8 mouse cellular contexts compared by ENCODE assay signal in the genomic region with DNA sequence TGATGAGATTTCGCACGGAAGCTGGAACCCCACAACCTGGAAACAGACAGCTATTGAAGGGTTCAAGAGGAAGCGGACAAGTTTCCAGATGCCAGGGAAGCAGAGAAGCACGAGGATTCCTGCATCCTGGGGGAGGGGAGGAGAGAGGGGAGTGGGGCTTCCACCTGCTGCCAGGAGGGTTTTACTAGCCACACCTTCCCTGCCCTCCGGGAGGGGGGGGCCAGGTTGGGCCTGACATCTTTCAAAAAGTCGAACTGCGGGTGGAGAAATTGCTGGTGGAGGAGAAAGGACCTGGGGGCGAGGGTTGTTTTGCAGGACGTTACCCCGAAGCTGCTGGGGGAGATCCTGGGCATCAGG. TPM values are rescaled to one million over a fixed set of nuclear protein-coding genes. Genes with fewer than 3 reads are reported as not detected.
DNase-seq lines count a peak whose midpoint lies in the region; ATAC-seq lines count a peak whose summit lies in the region.

No protein-coding gene starts in this region.

- H3K27ac ChIP-seq in heart, embryonic 14.5 days (replicated peaks in 1 of 2; ENCODE audit: control insufficient read depth in 1 of 2, insufficient read depth in 1 of 2, low read depth in 2 of 2, low read length in 2 of 2) = 0 out of 4 replicates have a peak overlapping the region, but pooled peaks of 1 of the 2 experiments have one; percentile 2
- H3K27ac ChIP-seq in embryonic facial prominence, embryonic 11.5 days (replicated peaks; ENCODE audit: low read depth, low read length) = no peak overlapping the region
- H3K27ac ChIP-seq in intestine, embryonic 16.5 days (ENCODE audit: low read length) = peak overlapping the region; percentile 72
- H3K27ac ChIP-seq in neural tube, embryonic 14.5 days (ENCODE audit: low read depth, low read length) = no peak overlapping the region

- peak overlapping the region; percentile 86 for H3K9ac ChIP-seq in heart, embryonic 14.5 days (ENCODE audit: low read length)
- peak overlapping the region; percentile 82 for H3K9ac ChIP-seq in embryonic facial prominence, embryonic 11.5 days (replicated peaks; ENCODE audit: low read length)
- peak overlapping the region; percentile 91 for H3K9ac ChIP-seq in intestine, embryonic 16.5 days (ENCODE audit: low read depth, low read length)
- H3K9ac ChIP-seq in neural tube, embryonic 14.5 days (replicated peaks; ENCODE audit: low read depth, low read length) = peak overlapping the region; percentile 77

- peak overlapping the region; percentile 98 for H3K4me2 ChIP-seq in heart, embryonic 14.5 days (ENCODE audit: low read length)
- peak overlapping the region; percentile 66 for H3K4me2 ChIP-seq in embryonic facial prominence, embryonic 11.5 days (ENCODE audit: low read depth, low read length)
- H3K4me2 ChIP-seq in intestine, embryonic 16.5 days (ENCODE audit: low read depth, low read length) = peak overlapping the region; percentile 93
- H3K4me2 ChIP-seq in neural tube, embryonic 14.5 days (ENCODE audit: low read depth, low read length) = peak overlapping the region; percentile 82

- intact Hi-C loops in heart, postnatal 25 days (cut with DNase I) = no loop called here

- DNase-seq in heart, postnatal 25 days (ENCODE audit: low spot score) = no peak
- DNase-seq in ES-CJ7 (ENCODE audit: low read depth, low spot score) = peak; percentile 43
- peak; percentile 11 for DNase-seq in embryonic facial prominence, embryonic 11.5 days (ENCODE audit: low spot score)
- no peak for DNase-seq in urinary bladder, postnatal 4 days (ENCODE audit: low spot score in 2 of 2)
- DNase-seq in thymus, postnatal 0 days (ENCODE audit: low spot score) = no peak

- WGBS in heart, embryonic 14.5 days = 7% methylated on average over 10 of the region's 10 CpGs
- WGBS in embryonic facial prominence, embryonic 11.5 days = 3% methylated on average over 10 of the region's 10 CpGs
- 6% methylated on average over 10 of the region's 10 CpGs for WGBS in intestine, embryonic 16.5 days
- WGBS in neural tube, embryonic 14.5 days = 6% methylated on average over 10 of the region's 10 CpGs

- H3K9me3 ChIP-seq in heart, embryonic 14.5 days (ENCODE audit: control insufficient read depth, low read length) = no peaks in the 10 kb centered on the region
- no peaks in the 10 kb centered on the region for H3K9me3 ChIP-seq in embryonic facial prominence, embryonic 11.5 days (replicated peaks; ENCODE audit: control insufficient read depth, low read length)
- H3K9me3 ChIP-seq in intestine, embryonic 16.5 days (ENCODE audit: control insufficient read depth, low read length) = no peaks in the 10 kb centered on the region
- no peaks in the 10 kb centered on the region for H3K9me3 ChIP-seq in neural tube, embryonic 14.5 days (ENCODE audit: control insufficient read depth, low read length)

- no peaks in the 10 kb centered on the region for H3K27me3 ChIP-seq in heart, embryonic 14.5 days (ENCODE audit: control insufficient read depth, insufficient read depth, low read length)
- H3K27me3 ChIP-seq in embryonic facial prominence, embryonic 11.5 days (ENCODE audit: control insufficient read depth, insufficient read depth, low read length) = no peaks in the 10 kb centered on the region
- no peaks in the 10 kb centered on the region for H3K27me3 ChIP-seq in intestine, embryonic 16.5 days (replicated peaks; ENCODE audit: control insufficient read depth, insufficient read depth, low read length)
- no peaks in the 10 kb centered on the region for H3K27me3 ChIP-seq in neural tube, embryonic 14.5 days (ENCODE audit: control insufficient read depth, insufficient read depth, low read length)

- peaks cover 6% of the 10 kb centered on the region in 2 experiments; a peak in 2 of 4 replicates for H3K4me1 ChIP-seq in heart, embryonic 14.5 days (ENCODE audit: control insufficient read depth in 2 of 2, insufficient read depth in 2 of 2, low read length in 2 of 2)
- no peaks in the 10 kb centered on the region for H3K4me1 ChIP-seq in embryonic facial prominence, embryonic 11.5 days (ENCODE audit: control insufficient read depth, insufficient read depth, low read length)
- H3K4me1 ChIP-seq in intestine, embryonic 16.5 days (ENCODE audit: control insufficient read depth, insufficient read depth, low read length) = peaks cover 17% of the 10 kb centered on the region
- H3K4me1 ChIP-seq in neural tube, embryonic 14.5 days (ENCODE audit: control insufficient read depth, insufficient read depth, low read length) = no peaks in the 10 kb centered on the region

- H3K4me3 ChIP-seq in heart, embryonic 14.5 days (ENCODE audit: control insufficient read depth in 1 of 2, insufficient read depth in 1 of 2, low read depth in 1 of 2, low read length in 2 of 2) = peak overlapping the region; percentile 66 to 74
- peak overlapping the region; percentile 68 for H3K4me3 ChIP-seq in embryonic facial prominence, embryonic 11.5 days (ENCODE audit: low read depth, low read length)
- peak overlapping the region; percentile 85 for H3K4me3 ChIP-seq in intestine, embryonic 16.5 days (ENCODE audit: low read length)
- H3K4me3 ChIP-seq in neural tube, embryonic 14.5 days (ENCODE audit: low read depth, low read length) = peak overlapping the region; percentile 88

- ATAC-seq in heart, embryonic 14.5 days (ENCODE audit: insufficient number of reproducible peaks, insufficient read depth, low FRiP score, low read depth) = no peak
- no peak for ATAC-seq in embryonic facial prominence, embryonic 11.5 days (replicated peaks; ENCODE audit: insufficient number of reproducible peaks, low FRiP score, low TSS enrichment, low read depth)
- ATAC-seq in intestine, embryonic 16.5 days = no peak
- peak; percentile 18; the same call in 1 of the 2 replicates for ATAC-seq in neural tube, embryonic 14.5 days (ENCODE audit: low read depth)

- no peaks in the 10 kb centered on the region for H3K36me3 ChIP-seq in heart, embryonic 14.5 days (ENCODE audit: control insufficient read depth, insufficient read depth, low read length)
- H3K36me3 ChIP-seq in embryonic facial prominence, embryonic 11.5 days (replicated peaks; ENCODE audit: control insufficient read depth, insufficient read depth, low read depth, low read length) = no peaks in the 10 kb centered on the region
- no peaks in the 10 kb centered on the region for H3K36me3 ChIP-seq in intestine, embryonic 16.5 days (ENCODE audit: control insufficient read depth, insufficient read depth, low read length)
- no peaks in the 10 kb centered on the region for H3K36me3 ChIP-seq in neural tube, embryonic 14.5 days (ENCODE audit: control insufficient read depth, insufficient read depth, low read length)

RNA-seq across cellular contexts. Expression of gene Rcan3, which starts 0.6 kb away (rescaled TPM):
- 9.2 and 10.8 TPM in 2 replicates for polyA plus RNA-seq in heart, embryonic 14.5 days (2014; fragmentation: Nextera tagmentation; extraction: Ambion mirVana)
- total RNA-seq in heart, postnatal 25 days (2021) = 10 to 100 TPM in 1 of 2 experiments, 1 to 10 TPM in 1; 9.7 to 11.5 TPM
- polyA plus RNA-seq in embryonic facial prominence, embryonic 11.5 days (2014; fragmentation: Nextera tagmentation; extraction: Ambion mirVana) = 8.5 and 10.7 TPM in 2 replicates
- 14.1 and 14.5 TPM in 2 replicates for polyA plus RNA-seq in intestine, embryonic 16.5 days (2015; fragmentation: Nextera tagmentation; extraction: Ambion mirVana)
- 38.0 and 56.9 TPM in 2 replicates for polyA plus RNA-seq in neural tube, embryonic 14.5 days (2014; fragmentation: Nextera tagmentation; extraction: Ambion mirVana)
- 15.4 and 20.8 TPM in 2 replicates for polyA plus RNA-seq in thymus, postnatal 0 days (2015; fragmentation: Nextera tagmentation; extraction: Ambion mirVana)

RNA-seq across cellular contexts. Expression of gene Ncmap, which starts 35.0 kb away (rescaled TPM):
- polyA plus RNA-seq in heart, embryonic 14.5 days (2014; fragmentation: Nextera tagmentation; extraction: Ambion mirVana) = 0.22 and 0.41 TPM in 2 replicates
- under 1 TPM in 1 of 2 experiments, not detected in 1; 0.31 TPM for total RNA-seq in heart, postnatal 25 days (2021)
- polyA plus RNA-seq in embryonic facial prominence, embryonic 11.5 days (2014; fragmentation: Nextera tagmentation; extraction: Ambion mirVana) = 0.72 and 1.3 TPM in 2 replicates
- 6.1 and 7.3 TPM in 2 replicates for polyA plus RNA-seq in intestine, embryonic 16.5 days (2015; fragmentation: Nextera tagmentation; extraction: Ambion mirVana)
- polyA plus RNA-seq in neural tube, embryonic 14.5 days (2014; fragmentation: Nextera tagmentation; extraction: Ambion mirVana) = 0.92 and 1.5 TPM in 2 replicates
- polyA plus RNA-seq in thymus, postnatal 0 days (2015; fragmentation: Nextera tagmentation; extraction: Ambion mirVana) = 0.27 and 0.61 TPM in 2 replicates

Comparison
In these comparisons a context has a peak if more than half of its experiments do, and no peak if none do; other contexts are left out.
1. DNase-seq: peak in ES-CJ7 (single experiment) and embryonic facial prominence, embryonic 11.5 days (single experiment); none in heart, postnatal 25 days (single experiment), urinary bladder, postnatal 4 days (0 of 2) and thymus, postnatal 0 days (single experiment).
2. Peak in every context shown above with its lines, with median percentiles within 50 percentile points of each other: H3K4me2 ChIP-seq, H3K4me3 ChIP-seq and H3K9ac ChIP-seq.